Mouse (Mus musculus): ENCODE results near the gene Il4.
"Not testable (repeated sequence)": the region's sequence is repeated elsewhere in the genome, so short reads cannot be mapped to it uniquely, and the experiment has no call there.

Gene Il4

DNA sequence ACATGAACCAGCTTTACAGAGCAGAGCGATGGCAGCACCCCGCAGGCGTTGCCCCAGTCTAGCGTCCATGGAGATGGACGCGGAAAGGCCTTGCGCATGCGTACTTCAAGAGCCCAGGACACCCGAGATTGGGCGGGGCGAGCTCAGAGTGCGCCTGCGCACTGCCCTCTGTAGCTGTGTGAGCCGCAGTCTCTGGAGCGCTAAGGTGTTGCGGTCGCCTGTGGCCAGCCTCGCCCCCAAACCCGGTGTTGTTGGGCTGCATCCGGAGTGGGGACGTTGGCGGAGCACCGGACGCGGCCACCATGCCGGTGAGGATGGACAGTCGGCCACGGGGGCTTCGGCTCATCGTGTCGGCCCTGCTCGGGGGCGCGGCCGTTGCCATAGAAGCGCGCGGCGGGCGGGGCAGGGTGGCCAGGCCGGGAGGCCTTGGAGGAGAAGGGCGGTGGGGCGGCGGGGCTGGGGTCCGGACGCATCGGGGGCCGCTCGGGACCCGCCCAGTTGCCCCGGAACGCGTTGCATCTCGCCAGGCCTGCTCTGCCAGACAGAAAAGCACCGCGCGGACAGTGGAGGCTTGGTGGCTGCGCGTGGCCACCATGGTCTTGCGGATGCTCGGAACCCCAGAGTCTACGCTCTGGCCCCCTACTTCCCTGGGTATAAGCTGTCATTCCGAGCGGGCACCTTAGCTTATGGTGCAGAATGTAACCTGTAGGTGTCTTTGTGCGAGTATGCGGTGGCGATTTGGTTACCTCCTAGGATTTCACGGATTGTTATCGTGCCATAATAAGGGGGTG, 51.0 kb downstream of the Il4 start, which contains the start of gene Kif3a:
Gene Kif3a (plus strand): TSS at position 156 of the 791 bp plus-strand sequence.
- DNase-seq (ENCODE audit: low read depth in 1 of 2, low spot score in 2 of 2) = peak; percentile 74 to 89

DNA sequence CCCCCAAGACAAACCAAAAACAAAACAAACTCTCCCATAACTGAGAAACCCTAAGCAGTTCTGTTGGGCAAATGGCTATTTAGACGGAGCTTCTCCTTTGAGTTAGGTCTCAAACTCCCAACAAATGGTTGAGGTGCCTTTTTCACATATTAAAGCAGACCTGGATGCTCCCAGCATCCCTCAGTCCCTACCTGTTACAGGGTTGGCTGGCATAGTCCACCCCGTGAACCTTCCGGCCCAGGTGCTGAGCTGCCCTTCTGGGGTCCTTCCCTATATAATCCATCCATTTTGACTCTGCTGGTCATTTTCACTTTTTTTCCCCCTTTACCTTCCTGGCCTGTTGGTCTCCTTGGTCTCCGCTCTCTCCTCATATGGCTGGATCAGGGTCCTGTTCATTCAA, 51.8 kb downstream of the Il4 start:
- DNase-seq (ENCODE audit: low read depth in 1 of 2, low spot score in 2 of 2) = no peak

DNA sequence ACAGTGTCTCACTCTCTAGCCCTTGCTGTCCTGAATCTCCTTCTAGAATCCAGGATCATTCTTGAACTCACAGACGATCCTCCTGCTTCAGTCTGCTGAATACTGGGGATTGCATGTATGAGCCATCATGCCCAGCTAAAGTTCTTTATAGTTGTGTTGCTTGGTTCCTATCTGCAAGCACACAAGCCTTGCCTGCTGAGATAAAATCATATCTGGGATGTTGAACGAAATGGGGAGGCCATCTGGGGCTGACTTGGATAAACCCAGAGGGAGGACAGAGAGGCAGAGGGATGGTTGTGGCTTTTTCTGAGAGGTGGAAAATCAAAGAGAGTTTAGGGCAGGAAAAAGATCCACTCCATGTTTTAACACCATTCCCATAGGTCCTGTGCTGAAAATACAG, 56.5 kb downstream of the Il4 start:
- no peak for DNase-seq (ENCODE audit: low read depth in 1 of 2, low spot score in 2 of 2)

DNA sequence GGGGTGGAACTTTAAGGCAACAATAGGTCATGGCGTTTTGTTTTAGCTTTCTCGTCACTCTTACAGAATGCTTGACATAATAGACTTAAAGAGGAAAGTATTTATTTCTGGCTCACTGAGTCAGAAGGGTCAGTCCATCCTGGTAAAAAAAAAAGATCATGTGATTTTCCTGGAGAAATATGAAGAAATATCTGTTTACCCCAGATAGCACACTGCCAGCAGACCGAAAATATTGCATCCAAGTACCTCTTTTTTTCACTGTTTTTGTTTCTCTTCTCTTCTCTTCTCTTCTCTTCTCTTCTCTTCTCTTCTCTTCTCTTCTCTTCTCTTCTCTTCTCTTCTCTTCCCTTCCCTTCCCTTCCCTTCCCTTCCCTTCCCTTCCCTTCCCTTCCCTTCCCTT, 58.5 kb downstream of the Il4 start:
- DNase-seq (ENCODE audit: low read depth in 1 of 2, low spot score in 2 of 2) = not testable (repeated sequence)

DNA sequence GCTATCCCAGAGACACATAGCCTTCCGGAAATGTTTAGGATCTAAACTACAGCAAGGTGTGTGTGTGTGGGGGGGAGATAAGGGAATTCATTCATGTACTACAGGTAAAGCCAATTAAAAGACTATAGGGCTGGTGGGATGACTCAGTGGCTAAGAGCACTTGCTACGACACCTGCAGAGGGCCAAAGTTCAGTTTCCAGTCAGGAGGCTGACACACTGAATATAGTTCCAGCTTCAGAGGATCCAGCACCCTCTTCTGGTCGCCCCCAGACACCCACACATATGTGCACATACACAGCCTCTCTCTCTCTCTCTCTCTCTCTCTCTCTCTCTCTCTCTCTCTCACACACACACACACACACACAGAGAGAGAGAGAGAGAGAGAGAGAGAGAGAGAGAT, 60.5 kb downstream of the Il4 start:
- not testable (repeated sequence) for DNase-seq (ENCODE audit: low read depth in 1 of 2, low spot score in 2 of 2)

DNA sequence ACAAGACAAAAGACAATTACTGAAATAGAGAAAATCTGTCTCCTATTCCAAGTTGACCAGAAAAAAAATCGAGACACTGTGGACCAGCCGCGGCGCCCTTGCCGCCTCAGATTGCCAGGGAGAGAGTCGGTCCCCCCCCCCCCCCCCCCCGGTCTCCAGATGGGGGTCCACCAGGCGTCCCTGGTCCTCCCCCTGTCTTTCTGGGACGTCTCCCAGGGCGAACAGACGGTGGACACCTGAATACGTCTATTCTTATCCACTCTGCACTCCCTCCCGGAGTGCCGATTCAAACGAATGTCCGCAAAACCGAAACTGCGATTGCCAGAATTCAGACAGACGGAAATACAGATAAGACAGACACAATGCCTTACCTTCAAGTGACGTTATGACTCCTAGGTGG, 61.9 kb downstream of the Il4 start:
- DNase-seq (ENCODE audit: low read depth in 1 of 2, low spot score in 2 of 2) = not testable (repeated sequence)
